Mouse (Mus musculus) right cerebral cortex, postnatal 10 days (tissue): ENCODE measurements around the gene Cd22.
"Not testable (repeated sequence)": the region's sequence is repeated elsewhere in the genome, so short reads cannot be mapped to it uniquely, and the experiment has no call there.

Experiments used
- DNase-seq, 2 experiments: peaks; one replicate each; pipeline ENCODE4 v3.0.0; 2021; ENCODE audit warnings: low spot score in 2 of 2

Cd22 gene

GRCm38 (mm10) chr7:30863386-30863785, 16.8 kb downstream of the Cd22 start:
- DNase-seq, result no peak

- no peak for DNase-seq
Observed at GRCm38 (mm10) chr7:30861464-30861863, 18.7 kb downstream of the Cd22 start, which contains the start of gene Ffar1. Ffar1 (minus strand) TSS chr7:30861564.

DNA sequence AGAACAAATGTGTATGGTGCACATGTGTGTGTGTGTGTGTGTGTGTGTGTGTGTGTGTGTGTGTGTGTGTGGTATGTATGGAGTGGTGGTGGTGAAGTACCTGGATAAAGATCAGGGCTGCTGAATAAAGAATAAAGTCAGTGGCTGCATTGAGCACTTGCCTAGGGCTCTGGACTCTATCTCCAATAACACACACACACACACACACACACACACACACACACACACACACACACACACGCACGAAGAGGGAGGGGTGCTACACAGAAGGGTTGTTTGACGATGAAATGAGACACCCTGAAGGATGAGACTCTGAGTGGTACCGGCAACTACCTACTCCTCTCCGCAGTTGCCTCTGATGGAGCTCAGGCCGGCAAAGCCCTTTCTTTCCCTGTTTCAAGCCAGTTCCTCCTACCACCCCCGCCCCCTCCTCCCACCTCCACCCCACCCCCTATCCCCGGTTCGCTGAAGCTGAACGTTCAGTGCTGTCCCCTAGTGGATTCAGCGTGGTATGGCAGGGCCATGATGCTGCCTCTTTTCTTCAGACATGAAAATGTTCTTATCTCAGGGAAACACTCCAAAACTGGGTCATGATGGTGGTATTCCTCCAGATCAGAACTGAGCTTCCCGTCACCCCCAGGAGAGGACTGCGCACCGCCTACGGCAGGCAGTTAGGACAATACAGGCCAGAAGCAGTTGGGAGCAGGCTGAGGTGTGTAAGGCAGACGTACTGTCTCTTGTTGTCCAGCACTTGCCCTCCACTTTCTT, 20.3 kb downstream of the Cd22 start:
- peak; percentile 66 to 79 for DNase-seq

DNA sequence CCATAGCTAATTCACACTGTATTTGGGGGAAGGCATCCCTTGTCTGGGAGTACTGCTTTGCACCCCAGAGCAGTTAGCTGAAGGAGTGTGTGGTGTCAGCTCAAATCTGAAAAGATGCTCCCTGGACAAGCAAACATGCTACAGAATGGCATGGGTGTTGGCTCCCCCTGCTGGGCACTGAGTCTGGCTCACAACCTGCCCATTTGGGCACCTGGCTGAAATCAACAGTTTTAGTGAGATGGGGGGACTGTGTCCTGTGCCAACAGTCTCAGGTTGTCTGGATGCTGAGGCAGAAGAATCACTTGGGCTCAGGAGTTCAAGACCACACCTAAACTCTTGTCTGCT, 20.9 kb downstream of the Cd22 start:
- DNase-seq, result peak; percentile 83 to 86

- no peak for DNase-seq
Observed at GRCm38 (mm10) chr7:30857746-30858145, 22.4 kb downstream of the Cd22 start.

- no peak for DNase-seq
Observed at GRCm38 (mm10) chr7:30856078-30856477, 24.1 kb downstream of the Cd22 start, which contains the start of gene Ffar3. Ffar3 (minus strand) TSS chr7:30856178.

DNA sequence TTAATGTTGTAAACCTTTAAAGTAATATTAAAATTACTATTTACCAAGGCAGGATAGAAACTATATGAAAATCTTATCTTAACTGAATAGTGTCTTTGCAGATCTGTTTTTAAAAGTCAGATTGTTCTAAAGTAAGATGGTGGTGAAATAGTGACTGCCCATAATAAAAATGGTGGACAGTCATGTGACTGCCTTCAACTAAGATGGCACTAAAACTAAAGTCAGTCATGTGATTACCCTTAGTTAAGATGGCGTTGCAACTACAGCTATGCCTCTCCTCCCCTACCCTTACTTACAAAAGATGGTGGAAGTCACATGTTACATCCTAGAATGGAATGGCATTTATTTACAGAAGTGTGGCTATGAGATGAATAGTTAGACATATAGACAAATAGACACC, 28.7 kb downstream of the Cd22 start:
- DNase-seq, result no peak

GRCm38 (mm10) chr7:30847934-30848333, 32.2 kb downstream of the Cd22 start:
- no peak for DNase-seq

- DNase-seq, result no peak
Observed at GRCm38 (mm10) chr7:30847386-30847785, 32.8 kb downstream of the Cd22 start.

DNA sequence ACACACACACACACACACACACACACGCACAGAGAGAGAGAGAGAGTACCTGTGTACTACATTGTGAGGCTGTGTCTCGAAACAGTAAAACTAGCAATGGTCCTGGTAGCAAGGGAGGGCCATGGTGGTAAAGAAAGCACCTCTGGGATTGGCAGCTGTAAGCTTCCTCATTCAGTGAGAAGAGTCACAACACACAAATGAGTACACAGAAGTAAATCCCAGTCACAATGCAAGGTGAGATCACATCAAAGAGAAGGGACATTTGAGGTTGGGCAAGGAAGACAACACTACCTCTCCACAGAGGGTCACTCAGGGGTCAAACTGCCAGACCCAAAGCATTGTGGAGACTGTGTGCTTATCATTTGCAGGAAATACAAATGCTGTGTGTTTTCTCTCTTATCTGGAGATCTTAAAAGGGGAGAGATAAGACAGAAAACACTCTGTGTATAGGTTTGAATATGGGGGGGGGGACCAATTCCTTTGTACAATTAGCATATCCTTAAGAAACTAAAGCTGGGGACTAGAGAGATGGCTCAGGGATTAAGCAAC, 33.6 kb downstream of the Cd22 start:
- no peak for DNase-seq

DNA sequence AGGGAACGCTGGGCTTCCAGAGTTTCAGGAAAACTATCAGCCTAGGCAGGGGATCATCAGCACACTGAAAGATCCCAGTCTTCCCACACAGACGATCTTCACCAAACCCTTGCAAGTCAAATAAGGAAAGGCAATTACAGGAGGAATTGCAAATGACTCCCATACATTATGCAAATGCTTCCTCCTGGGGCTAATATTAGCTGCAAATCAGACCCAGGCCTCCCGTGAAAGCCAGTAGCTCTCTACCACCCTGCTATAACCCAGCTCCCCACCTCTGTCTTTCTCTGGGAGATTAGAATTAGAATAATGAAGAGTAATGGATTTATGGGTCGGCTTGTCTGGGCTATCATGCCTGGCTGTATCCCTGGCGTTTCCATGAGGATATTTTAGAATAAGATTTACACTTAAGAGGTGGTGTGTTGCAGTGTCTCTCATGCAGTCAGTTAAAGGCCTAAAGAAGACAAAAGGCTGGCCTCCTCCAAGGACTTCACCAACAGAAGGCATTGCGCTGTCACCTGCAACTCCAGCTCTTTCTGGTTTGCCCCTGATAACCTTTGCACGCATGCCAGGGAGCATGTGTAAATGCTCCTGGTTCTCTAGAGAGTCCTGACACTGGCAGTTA, 35.4 kb downstream of the Cd22 start:
- DNase-seq, result no peak

DNA sequence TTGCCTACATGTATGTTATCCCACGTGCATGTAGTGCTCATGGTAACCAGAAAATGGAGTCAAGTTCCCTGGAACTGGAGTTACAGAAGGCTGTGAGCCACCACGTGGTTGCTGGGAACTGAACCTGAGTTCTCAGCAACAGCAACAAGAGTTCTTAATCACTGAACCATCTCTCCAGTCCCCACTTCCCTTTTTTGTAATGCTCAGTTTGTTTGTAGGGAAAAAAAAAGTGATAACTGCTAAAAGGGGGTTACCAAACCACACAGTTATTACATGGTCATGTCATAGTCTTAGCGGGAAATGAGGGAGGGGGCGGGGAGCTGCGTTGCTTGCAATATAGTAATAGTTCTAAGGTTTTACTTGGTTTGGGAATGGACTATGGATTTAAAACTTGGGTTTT, 38.0 kb downstream of the Cd22 start:
- no peak for DNase-seq

DNA sequence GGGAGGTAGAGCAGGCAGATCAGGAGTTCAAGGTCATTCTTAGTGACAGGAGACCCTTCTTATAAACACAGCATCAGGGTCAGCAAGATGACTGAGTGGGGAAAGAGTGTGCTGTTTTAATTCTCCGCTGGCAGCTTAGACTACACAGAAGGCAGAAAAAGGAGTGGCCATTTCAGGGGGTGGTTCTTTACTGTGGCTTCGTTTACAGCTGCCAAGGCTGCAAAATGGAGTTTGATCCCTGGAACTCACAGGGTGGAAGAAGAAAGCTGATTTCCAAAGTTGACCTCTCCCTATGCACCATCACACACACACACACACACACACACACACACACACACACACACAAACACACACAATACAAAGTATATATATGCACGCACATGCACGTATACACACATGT, 38.8 kb downstream of the Cd22 start:
- no peak for DNase-seq

- DNase-seq, result no peak
Observed at GRCm38 (mm10) chr7:30840306-30840705, 39.8 kb downstream of the Cd22 start.

GRCm38 (mm10) chr7:30837277-30837676, 42.9 kb downstream of the Cd22 start:
- DNase-seq, result no peak

DNA sequence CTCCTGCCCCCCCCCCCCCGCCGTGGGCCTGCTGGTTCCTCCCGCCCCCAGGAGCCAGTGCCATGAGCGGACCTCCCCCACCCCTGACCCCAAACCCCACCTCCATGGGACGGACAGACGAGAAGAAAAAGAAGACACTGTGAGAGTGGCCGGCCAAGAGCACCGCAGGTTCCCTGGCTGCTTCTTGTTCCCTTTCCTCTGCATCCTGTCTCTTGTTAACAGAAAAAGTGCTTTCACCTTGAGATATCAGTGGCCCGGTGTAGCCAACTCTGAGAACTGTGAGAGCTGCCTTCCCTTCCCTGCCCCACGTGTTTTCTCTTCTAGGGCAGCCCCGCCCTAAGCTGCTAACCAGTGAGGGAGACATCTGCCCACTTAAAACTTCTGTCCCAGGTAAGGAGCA, 47.5 kb downstream of the Cd22 start:
- DNase-seq, result not testable (repeated sequence)

GRCm38 (mm10) chr7:30832261-30832660, 47.9 kb downstream of the Cd22 start:
- DNase-seq, result no peak

DNA sequence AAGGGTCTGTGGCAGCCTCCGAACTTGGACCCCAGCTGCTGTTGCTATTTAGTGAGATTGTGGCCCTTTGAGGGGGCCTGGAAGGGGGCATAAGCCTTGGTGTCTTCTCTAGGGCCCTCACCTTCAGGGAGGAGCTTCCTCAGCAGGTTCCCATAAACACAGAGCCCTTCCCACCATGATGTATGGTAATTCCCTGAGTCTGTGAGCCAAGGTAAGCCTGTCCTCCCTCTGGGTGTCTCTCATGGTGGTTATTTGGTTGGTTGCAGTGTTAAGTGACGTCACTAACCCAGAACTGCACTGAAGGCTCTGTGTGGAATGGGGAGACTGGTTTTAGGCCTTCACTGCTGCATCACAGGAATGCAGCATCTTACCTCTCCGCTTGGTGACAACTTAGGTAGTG, 50.7 kb downstream of the Cd22 start:
- no peak for DNase-seq

- DNase-seq, result not testable (repeated sequence)
Observed at GRCm38 (mm10) chr7:30828871-30829270, 51.3 kb downstream of the Cd22 start.

DNA sequence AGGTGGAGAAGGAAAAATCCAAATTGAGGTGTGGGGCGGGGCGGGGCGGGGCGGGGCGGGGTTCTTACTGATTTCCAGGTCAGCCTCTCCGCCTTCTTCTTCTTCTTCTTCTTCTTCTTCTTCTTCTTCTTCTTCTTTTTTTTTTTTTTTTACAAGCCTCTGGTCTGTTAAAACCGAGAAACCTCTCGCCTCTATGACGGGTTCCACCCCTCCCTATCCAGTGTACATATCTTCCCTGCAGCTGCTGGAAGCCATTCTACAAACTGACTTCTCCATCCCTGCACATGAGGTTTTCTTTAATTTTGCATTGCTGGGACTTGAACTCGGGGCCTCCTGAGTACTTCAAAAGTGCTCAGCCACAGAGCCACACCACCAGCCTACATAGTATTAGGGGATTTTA, 53.5 kb downstream of the Cd22 start:
- DNase-seq, result no peak

DNA sequence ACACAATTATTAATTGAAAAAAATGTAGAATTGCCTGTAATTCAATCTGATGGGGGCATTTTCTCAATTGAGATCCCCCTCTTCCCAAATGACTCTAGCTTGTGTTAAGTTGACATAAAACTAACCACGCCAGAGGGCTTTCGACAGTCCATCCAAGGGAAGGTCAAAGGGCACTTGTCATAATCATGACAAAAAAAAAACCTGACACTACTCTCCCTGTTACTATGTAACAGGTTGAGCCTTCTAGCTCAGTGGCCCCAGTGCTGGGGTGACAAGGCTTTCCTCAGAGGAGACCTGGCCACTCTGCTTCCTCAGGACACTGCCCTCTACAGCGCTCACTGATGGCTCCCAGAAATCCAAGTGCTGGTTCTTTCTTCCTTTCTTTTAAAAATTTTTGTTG, 55.8 kb downstream of the Cd22 start:
- no peak for DNase-seq

GRCm38 (mm10) chr7:30823675-30824074, 56.5 kb downstream of the Cd22 start, which contains the start of gene Ffar2:
Ffar2 (minus strand) TSS chr7:30823775.
- no peak for DNase-seq

GRCm38 (mm10) chr7:30821532-30821931, 58.6 kb downstream of the Cd22 start:
- DNase-seq, result no peak
